Mouse (Mus musculus) stomach, postnatal 0 days (tissue): ENCODE measurements around the gene Ambra1.

Source experiments
- CTCF ChIP-seq: IDR thresholded peaks from 2 replicates; pipeline ENCODE4 v1.5.1; 2016; ENCODE audit warnings: antibody characterized with exemption, low read depth, mild to moderate bottlenecking, moderate library complexity
- EP300 ChIP-seq: optimal IDR thresholded peaks from 2 replicates; pipeline ENCODE3; 2016; ENCODE audit warnings: antibody characterized with exemption

GRCm38 (mm10) chr2:91950275-91951085, 220.5 kb downstream of the Ambra1 start:
- TF ChIP-seq CTCF (no peak), EP300 (no peak)
